Mouse (Mus musculus) T-helper 17 cell (primary cell): ENCODE results near the gene Dnmt3a.
"Not testable (repeated sequence)": the region's sequence is repeated elsewhere in the genome, so short reads cannot be mapped to it uniquely, and the experiment has no call there.

Experiments
- in situ Hi-C, 2 experiments: fragments of 300-600 bp; cut with MboI, MseI; formaldehyde crosslinking; loops; 1 replicate in 1 of 2; 2 replicates in 1 of 2; pipeline ENCODE4 v1.15.1; 2025; ENCODE audit warnings: high pct_unique_total_duplicates in 2 of 2

Gene Dnmt3a

DNA sequence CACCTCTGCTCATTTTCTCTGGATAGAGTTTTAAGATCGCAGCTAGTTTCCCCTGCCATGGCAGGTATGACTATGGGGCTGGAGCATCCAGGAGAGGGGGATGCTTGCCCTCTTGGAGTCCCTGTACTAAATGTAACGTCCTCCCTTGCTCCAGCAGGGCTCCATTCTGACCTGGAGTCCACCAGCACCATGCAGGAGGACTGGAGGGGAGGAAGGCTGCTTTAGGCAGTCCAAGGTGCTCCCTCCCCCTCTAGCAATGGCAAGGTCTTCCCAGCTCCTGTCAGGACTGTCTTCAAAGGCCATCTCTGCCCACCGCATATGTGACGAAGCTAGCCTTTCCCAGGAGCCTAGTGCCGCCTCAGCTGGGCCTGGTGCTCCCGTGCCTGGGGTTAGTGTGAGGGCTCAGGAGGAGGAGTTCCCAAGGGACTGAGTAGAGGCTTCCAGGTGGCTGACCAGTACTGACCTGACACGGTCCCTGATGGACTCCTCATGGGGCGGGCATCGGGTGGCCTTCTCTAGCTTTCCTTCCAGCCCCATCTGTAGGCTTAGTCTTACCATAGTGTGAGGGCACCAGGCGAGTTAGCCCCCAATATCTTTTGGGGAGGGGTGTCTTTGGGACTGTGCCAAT, 104.8 kb downstream of the Dnmt3a start:
- in situ Hi-C loops, result no loop called here

DNA sequence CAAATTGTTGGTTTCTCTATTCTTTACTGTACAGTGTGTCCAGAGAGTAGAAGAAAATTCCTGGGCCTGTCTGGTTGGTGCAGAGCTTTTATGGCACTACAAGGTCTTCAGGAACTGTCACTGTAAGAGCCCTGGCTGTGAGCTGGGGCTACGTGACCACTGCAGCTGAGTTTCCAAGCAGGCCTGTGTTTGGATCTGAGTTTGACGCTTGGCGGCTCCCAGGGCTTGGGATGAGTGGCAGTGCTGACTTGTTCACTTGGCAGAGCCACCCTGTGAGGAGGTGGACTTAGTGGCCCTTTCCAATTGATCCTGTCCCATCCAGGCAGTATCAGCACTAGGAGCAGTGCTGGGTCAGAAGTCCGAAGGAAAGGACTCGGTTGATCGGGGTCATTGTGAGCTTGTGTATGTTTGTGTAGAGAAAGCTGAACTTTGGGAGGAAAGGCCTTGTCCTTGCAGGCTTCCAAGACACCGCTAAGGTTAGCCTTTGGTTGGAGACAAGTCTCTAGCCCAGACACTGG, 106.1 kb downstream of the Dnmt3a start:
- in situ Hi-C loops, result no loop called here

DNA sequence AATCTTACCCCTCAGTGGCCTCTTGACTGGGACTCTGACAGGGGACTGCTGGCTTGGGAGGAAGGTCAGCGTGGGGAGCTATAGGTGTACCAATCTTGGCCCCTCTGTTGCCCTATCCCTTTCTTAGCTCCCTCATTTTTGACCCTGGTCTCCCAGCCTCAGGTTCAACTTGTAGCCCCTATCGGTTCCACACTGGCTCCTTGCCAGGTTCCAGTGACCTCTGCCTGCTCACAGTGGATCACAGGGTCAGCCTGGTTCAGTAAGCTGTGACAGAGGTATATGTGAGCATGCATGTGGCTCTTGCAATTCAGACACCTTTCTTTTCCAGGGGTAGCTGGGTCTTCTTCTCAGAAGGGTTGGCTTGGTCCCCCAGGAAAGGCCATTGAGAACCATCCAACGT, 110.0 kb downstream of the Dnmt3a start:
- in situ Hi-C loops, result no loop called here

DNA sequence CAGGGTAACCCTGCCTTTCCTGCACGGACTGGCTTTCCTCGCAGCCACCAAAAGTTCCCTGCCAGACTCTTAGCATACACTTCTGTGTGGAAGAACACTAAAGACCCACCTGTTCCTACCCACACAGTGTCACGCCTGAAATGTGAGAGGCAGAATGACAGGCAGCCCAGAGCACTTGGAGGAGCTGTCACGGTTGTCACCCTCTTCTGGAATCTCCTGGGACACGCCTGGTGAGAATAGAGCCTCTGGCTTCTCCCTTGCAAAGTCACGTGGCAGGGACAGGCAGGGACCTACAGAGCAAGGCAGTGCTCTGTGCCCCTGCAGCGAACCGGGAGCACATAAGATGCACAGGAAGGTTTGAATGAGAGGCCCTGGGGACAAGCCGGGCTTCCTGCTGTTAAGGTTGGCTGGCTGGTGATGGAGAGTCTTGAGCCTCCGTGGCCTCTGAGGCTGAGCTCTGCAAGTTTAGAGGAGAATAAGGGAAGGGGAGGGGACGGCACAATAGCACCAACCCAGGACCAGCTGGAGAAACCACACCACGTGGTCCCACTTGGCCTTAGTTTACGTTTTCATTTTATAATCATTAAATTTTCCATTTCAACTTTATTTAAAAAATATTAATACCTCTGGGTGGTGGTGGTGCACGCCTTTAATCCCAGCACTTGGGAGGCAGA, 112.0 kb downstream of the Dnmt3a start:
- in situ Hi-C loops, result no loop called here

DNA sequence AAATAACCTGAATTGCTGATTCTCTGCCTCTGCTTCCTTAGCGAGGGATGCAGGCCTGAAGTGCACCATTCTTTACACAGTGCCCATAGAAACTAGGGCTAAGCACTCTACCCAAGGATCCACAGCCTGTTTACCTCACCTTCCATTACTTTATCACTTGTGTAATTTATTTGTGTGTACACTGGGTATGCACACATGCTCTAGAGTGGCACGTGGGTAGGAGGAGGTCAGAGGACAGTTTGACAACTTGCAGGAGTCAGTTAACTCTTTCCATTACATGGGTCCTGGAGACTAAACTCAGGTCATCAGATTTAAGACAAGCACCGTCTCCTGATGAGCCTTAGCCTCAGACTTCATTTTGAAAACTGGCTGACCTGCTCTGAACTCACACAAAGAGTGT, 112.8 kb downstream of the Dnmt3a start:
- in situ Hi-C loops, result no loop called here

DNA sequence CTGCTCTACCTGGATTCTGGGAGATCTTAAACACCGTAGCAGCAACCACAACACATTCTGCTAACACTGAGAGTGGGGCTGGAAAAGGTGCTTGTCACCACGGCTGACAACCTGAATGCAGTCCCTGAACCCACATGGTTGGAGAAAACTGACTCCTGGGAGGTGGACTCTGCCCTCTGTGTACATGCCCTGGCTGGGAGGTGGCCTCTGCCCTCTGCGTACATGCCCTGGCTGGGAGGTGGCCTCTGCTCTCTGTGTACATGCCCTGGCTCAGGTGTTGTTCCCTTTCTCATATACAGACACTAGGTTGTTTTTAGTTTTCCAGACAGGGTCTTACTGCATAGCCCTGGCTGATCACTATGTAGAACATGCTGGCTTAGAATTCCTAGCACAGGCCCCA, 113.6 kb downstream of the Dnmt3a start:
- in situ Hi-C loops, result no loop called here

DNA sequence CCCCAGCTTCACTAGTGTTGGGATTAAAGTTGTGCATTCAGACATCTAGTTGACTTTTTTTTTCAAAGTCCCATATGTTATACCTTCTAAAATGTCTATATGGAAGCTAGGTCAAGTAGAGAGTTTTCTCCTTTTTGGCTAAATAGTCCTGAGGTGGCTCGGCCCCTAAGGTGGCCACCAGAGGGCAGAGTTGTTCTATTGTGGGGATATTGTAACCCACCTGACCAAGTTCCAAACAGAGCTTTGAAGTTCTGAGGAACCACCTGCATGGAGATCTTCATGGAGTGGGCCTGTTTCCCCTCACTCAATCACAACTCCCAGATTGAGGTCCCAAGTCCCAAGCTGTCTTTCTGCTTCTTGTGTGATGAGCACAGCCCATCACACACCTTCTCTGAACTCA, 120.3 kb downstream of the Dnmt3a start:
- in situ Hi-C loops, result loop anchor here (5.0 kb wide), 2 partner anchors 151 to 161 kb away; no protein-coding TSS in a partner anchor

DNA sequence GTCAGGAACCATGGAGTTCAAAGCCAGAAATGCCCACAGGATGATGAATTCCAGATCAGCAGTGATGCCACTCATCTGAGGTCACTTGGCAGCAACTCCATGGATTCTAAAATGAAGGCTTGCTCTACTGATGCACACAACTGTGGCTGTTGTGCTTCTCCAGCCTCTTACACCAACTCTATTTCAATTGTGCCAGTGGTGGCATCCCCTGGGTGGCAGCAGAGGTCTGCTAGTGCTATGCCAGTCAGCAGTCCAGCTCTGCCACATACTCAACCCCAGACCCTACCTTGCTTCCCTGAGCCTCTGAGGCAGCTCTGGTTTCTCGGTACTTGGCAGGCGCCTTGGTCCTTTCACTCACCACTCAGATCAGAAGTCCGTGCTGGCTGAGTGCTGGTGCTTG, 123.0 kb downstream of the Dnmt3a start:
- in situ Hi-C loops, result loop anchor here (5.0 kb wide), 2 partner anchors 148 to 158 kb away; no protein-coding TSS in a partner anchor

DNA sequence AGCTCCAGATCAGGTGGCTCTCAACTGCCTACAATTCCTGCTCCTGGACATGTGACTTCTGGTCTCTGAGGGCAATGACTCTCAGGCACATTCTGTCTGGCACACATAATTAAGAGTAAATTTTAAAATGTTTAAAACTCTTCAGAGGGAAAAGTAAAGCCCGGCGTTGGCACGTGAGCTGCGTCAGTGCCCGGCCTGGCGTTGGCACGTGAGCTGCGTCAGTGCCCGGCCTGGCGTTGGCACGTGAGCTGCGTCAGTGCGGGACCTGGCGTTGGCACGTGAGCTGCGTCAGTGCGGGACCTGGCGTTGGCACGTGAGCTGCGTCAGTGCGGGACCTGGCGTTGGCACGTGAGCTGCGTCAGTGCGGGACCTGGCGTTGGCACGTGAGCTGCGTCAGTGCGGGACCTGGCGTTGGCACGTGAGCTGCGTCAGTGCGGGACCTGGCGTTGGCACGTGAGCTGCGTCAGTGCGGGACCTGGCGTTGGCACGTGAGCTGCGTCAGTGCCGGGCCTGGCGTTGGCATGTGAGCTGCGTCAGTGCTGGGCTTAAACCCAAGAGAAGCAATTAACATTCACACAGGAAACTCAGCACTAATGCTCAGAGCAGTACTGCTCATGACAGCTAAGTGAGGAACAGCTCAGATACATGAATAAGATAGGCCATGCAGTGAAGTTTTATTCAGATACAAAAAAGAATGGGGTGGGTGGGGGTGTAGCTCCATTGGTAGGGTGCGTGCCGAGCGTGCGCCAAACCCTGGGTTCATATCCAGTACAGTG, 124.5 kb downstream of the Dnmt3a start:
- in situ Hi-C loops, result not testable (repeated sequence)

DNA sequence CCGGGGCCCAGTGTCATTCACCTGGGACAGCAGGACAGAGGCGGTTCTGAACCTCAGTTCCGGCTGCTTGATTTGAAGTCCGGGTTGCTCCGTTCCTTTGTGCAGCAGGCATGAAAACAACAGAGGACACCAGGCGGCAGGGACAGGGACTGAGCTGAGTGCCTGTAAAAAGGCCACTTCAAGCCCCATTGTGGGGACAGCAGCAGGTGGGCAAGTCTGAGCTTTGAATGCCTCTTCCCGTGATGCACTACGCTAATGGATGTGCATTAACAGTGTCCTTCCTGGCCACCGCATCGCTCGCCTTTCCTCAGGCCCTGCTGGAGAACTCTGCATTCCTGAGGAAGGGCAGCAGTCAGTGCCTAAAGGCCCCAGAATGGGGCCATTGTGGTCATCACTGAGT, 136.2 kb downstream of the Dnmt3a start:
- in situ Hi-C loops, result no loop called here

DNA sequence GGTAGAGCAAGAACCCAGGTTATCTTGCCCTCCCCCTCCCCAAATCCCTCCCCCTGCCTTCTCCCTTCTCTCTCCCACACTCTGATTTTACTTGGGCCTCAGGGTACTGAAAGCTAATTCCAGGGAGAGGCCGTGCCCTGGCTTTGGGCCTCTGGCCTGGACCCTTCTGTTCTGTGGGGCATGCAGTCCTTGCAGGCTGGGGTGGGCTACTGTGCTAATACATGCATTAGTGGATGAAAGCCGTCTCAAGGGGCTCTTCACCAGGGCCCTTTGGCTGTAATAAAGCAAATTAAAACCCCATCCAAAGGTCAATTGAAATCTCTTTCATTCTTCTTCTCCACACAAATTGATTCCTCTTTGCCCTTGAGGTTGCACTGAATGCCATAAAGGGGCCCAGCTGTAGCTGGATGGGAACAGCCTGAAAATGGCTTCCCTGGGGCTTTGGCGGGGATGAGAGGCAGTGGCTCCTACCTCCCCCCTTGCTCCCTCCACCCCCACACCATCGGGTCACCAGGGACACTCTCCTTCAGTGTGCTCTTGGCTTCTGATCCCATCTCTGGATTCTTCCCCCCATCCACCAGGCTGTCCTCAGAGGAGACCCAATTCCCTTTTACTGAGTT, 138.8 kb downstream of the Dnmt3a start:
- in situ Hi-C loops, result no loop called here

DNA sequence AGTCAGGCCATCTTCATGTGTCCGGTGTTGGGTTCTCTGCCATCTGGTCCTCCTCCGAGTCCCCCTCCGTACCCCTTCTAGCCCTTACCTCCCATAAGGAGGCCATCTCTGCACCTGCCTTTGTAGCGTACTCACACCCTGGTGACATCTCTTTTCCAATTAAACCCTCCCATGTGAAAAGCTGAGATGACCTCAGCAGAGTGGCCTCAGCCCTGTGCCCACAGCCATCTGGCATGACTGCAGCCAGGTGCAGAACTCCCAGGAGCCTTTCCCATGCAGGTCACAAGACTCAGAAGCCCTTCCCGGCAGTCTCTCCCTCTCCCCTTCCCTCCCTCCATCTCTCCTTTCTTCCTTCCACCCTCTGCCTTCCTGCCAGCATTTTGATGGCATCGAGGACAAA, 141.7 kb downstream of the Dnmt3a start:
- in situ Hi-C loops, result no loop called here

DNA sequence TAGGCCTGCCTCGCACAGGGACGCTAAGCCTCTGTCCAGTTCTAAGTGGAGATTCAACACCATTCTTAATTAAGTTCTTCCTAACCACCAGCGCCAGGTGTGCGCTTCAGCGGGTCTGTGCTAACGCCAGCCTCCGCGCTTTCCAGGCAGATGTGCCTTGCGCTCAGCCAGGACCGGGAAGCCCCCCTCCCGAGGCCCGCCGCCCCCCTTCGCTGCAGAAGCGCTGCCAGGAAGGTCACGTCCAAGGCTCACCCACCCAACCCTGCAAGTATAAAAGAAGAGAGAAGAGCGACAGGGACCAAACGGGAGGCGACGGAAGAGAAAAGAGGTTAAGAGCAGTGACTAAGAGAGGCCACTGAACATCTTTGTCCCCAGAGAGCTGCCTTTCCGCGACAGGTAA, 148.8 kb downstream of the Dnmt3a start, which contains the start of gene Pomc:
Pomc (plus strand) TSS at position 301 of the 400 bp plus-strand sequence.
- in situ Hi-C loops, result no loop called here

DNA sequence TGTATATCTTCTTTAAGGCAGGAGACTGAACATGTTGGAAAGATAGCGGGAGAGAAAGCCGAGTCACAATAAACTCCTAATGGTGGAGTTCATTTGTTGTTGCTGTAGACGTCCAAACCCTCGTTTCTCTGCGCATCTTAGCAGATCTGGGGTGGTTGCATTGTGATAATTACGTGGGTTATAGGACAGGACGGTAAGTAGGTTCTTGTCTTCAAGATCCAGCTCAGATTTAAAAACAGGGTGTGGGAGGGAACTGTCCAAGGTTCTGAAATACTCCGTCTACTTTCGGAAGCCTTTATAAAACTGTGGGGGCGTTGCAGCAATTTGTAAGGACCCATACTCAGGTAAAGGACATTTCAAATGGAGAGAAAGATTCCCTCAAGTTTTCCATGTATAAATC, 149.6 kb downstream of the Dnmt3a start:
- in situ Hi-C loops, result no loop called here

DNA sequence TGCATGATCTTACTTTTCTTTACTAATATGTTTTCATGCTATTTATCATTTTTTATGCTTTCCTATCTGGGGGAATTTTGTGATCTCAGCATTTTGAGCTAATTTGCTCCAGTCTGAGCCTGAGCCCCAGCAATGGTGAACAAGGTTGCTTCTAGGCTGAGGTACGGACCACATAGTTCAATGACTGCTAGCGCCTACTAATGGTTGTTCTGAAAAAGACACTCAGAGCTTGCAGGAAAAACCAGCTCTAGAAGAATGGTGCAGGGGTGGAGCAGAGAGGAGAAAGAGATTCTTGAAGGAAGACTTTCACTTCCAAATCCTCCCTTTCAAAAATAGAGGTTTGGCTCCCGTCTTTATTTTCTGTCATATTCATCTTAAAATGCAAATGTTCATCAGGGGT, 150.5 kb downstream of the Dnmt3a start:
- in situ Hi-C loops, result no loop called here

DNA sequence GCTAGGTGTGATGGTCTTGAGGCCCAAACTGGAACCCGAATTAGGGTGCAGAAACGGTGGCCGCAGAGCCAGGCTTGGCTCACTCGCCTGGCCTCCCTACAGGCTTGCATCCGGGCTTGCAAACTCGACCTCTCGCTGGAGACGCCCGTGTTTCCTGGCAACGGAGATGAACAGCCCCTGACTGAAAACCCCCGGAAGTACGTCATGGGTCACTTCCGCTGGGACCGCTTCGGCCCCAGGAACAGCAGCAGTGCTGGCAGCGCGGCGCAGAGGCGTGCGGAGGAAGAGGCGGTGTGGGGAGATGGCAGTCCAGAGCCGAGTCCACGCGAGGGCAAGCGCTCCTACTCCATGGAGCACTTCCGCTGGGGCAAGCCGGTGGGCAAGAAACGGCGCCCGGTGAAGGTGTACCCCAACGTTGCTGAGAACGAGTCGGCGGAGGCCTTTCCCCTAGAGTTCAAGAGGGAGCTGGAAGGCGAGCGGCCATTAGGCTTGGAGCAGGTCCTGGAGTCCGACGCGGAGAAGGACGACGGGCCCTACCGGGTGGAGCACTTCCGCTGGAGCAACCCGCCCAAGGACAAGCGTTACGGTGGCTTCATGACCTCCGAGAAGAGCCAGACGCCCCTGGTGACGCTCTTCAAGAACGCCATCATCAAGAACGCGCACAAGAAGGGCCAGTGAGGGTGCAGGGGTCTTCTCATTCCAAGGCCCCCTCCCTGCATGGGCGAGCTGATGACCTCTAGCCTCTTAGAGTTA, 154.2 kb downstream of the Dnmt3a start:
- in situ Hi-C loops, result no loop called here

DNA sequence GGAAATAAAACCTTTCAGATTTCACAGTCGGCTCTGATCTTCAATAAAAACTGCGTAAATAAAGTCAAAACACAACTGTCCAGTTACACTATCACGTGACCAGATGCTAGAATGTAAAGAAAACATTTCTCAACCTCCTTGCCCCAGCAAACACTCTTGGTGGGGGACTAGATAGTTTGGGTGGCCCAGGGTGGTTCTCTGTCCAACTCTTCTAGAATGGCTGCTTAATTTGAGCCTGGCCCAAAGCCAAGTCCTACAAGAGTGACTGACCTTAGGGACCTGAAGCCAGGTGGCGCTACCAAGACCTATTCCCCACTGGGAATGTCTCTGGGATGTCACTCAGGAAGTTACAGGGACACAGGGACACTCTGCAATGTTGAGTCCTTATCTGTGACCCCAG, 154.7 kb downstream of the Dnmt3a start:
- in situ Hi-C loops, result no loop called here
